Mouse (Mus musculus) embryonic facial prominence, embryonic 15.5 days (tissue): ENCODE measurements around the gene Efcab7. TPM values are rescaled to one million over a fixed set of nuclear protein-coding genes. Genes with fewer than 3 reads are reported as not detected.

ENCODE experiments used
- ATAC-seq: fragments of 200-750 bp; cut with Nextera tagmentation; 2 replicates; pipeline ENCODE4 v1.8.0; 2017; ENCODE audit warnings: low read depth, moderate TSS enrichment; ENCODE audit not compliant: insufficient number of reproducible peaks, low FRiP score, low TSS enrichment
- H3K27ac ChIP-seq: fragments of 300-500 bp; sonication (generic); replicated peaks from 2 replicates; pipeline ENCODE4 v1.5.1; 2015; ENCODE audit warnings: mild to moderate bottlenecking, inconsistent platforms
- H3K27me3 ChIP-seq: fragments of 300-500 bp; sonication (generic); 2 replicates; pipeline ENCODE4 v1.6.1; 2015; ENCODE audit warnings: inconsistent platforms
- H3K36me3 ChIP-seq: fragments of 300-500 bp; sonication (generic); 2 replicates; pipeline ENCODE4 v1.6.1; 2015; ENCODE audit warnings: mild to moderate bottlenecking, inconsistent platforms
- H3K4me1 ChIP-seq: fragments of 300-500 bp; sonication (generic); 2 replicates; pipeline ENCODE4 v1.6.1; 2015; ENCODE audit warnings: inconsistent platforms
- H3K4me2 ChIP-seq: fragments of 300-500 bp; sonication (generic); replicated peaks from 2 replicates; pipeline ENCODE4 v1.6.1; 2015; ENCODE audit warnings: mild to moderate bottlenecking, inconsistent platforms
- H3K4me3 ChIP-seq: fragments of 300-500 bp; sonication (generic); replicated peaks from 2 replicates; pipeline ENCODE4 v1.5.1; 2015; ENCODE audit warnings: mild to moderate bottlenecking, inconsistent platforms
- H3K9ac ChIP-seq: fragments of 300-500 bp; sonication (generic); 2 replicates; pipeline ENCODE4 v1.6.1; 2015; ENCODE audit warnings: inconsistent platforms
- H3K9me3 ChIP-seq: fragments of 300-500 bp; sonication (generic); replicated peaks from 2 replicates; pipeline ENCODE4 v1.6.1; 2016; ENCODE audit warnings: inconsistent platforms
- WGBS: fragments of 180-500 bp; shearing (Covaris S2); methylation state at CpG from one replicate; pipeline ENCODE4 v1.1.7; 2015; 5-methylcytosine and 5-hydroxymethylcytosine counted together
- polyA plus RNA-seq: library from polyadenylated mRNA; unstranded; fragments of >200 nt; fragmentation: Nextera tagmentation; extraction: Ambion mirVana; gene quantifications from 2 replicates; pipeline ENCODE4 v1.2.1, GENCODE M21; 2015

The Efcab7 gene
- 19.8 and 27.8 TPM in 2 replicates for polyA plus RNA-seq

DNA sequence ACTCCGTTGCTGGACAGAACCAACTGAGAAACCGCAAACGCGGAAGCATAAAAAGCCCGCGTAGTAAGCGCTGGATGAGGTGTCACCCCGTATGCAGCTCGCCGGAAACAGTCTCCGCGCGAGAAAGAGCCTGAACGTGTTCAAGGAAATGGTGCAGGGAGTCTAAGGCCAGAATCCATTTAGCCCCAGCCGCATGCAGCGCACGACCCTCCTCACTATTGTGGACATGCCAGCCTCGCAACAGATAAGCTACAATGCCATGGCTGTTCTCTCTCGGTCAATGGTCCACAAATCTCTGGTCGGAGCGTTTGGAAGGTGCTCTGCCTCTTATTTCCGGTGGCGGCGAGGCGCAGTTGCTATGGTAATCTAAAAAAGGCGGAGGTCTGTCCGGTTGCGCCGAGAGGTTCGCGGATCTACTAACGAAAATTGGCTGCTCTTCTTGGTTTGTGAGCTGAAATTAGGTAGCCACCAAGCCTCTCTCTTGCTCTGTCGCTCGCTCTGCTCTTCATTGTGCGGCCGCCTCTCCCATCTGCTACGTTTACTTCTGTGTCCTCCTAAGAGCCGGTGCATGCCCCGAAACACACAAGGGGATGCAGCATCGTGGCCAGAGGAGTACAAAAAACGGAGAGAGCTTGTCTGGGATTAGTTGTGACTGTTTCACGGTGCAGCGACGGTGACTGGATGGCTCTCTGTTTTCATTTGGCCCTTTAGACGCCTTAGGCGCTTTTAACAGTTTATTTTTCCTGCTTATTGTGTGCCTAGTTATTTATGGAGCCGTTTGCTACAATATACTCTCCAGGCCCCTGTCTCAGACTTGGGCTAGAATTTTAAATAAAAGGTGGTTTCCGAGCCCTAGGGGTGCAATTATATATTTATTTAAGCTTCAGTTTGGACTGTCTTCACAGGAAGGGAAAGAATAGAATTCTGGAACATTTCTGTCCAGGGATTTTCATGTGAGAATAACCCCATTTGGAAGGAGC lies at the start of gene Efcab7:
Gene Efcab7, plus strand, starts transcription at position 105 of the 980 bp plus-strand sequence.
- under 1% methylated on average over 48 of the region's 48 CpGs for WGBS
- no peaks in the 10 kb centered on the region for H3K27me3 ChIP-seq
- peaks cover 10% of the 10 kb centered on the region for H3K4me1 ChIP-seq
- H3K9me3 ChIP-seq = no peaks in the 10 kb centered on the region
- H3K9ac ChIP-seq = peak within 1 kb of the TSS; percentile 68
- peak within 1 kb of the TSS; percentile 82 for H3K4me3 ChIP-seq
- peak within 1 kb of the TSS; percentile 88 for H3K27ac ChIP-seq
- H3K4me2 ChIP-seq = peak within 1 kb of the TSS; percentile 65
- ATAC-seq = peak; percentile 82; the same call in 1 of the 2 replicates
- no peaks in the 10 kb centered on the region for H3K36me3 ChIP-seq

DNA sequence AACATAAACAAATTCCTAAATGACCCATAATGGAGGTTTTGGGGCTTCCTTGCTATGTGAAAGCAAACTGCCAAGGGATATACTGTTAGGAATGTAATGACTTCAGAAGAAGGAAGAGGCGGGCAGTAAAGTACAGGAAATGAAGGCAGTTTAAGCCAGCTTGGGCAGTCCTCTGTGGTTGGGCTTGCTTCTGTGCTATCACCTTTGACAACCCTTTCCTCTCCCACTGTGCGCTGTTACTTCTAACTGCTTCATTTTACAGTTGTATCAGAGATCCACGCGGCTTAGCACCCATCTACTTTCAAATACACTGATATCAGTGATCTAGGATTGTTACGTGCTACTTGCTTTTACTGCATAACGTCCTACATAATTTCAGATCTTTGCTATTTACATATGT lies 36.6 kb upstream of the Efcab7 start:
- no peak overlapping the region for H3K4me2 ChIP-seq
- no peak for ATAC-seq
- no peak overlapping the region for H3K4me3 ChIP-seq
- WGBS = 90% methylated on average over 6 of the region's 6 CpGs
- no peaks in the 10 kb centered on the region for H3K9me3 ChIP-seq
- no peak overlapping the region for H3K27ac ChIP-seq
- no peak overlapping the region for H3K9ac ChIP-seq
- no peaks in the 10 kb centered on the region for H3K27me3 ChIP-seq
- no peaks in the 10 kb centered on the region for H3K36me3 ChIP-seq
- H3K4me1 ChIP-seq = no peaks in the 10 kb centered on the region

DNA sequence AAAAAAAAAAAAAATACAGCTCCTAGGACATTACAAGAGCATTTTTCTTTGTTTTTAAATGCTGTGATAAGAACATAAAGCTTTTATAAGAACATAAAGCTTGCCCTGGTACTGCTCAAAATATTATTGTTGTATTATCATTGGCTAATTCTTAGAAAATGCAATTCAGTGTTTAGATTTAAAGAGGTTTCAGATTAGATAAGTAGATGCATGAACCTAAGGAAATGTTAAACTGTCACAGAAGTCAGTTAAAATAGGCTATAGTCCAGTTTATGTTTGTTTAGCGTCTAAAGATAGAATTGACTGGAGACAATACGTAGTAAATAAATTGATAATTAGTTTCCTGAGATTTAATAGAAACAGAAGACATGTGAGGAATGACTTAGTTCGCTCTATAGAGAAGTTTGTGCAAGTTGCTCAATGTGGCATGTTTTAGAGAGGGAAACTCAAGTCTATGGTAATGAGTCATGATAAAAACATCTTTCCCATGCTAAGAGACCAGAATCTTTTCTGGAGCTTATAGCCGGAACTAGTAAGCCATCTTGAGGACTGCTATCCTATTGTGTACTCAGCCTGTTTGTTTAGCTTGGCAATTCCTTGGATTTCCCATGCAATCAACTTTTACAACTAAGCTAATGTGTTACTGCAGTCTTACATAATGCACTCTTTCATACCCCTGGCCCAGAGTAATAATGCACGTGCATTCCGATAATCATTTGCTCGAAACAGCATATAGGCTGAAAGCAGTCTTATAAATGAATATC lies 12.1 kb upstream of the Efcab7 start:
- H3K9ac ChIP-seq = no peak overlapping the region
- no peak for ATAC-seq
- H3K36me3 ChIP-seq = no peaks in the 10 kb centered on the region
- no peak overlapping the region for H3K27ac ChIP-seq
- no peaks in the 10 kb centered on the region for H3K4me1 ChIP-seq
- WGBS = 88% methylated on average over 7 of the region's 7 CpGs
- H3K27me3 ChIP-seq = no peaks in the 10 kb centered on the region
- H3K4me2 ChIP-seq = no peak overlapping the region
- H3K9me3 ChIP-seq = no peaks in the 10 kb centered on the region
- H3K4me3 ChIP-seq = no peak overlapping the region

DNA sequence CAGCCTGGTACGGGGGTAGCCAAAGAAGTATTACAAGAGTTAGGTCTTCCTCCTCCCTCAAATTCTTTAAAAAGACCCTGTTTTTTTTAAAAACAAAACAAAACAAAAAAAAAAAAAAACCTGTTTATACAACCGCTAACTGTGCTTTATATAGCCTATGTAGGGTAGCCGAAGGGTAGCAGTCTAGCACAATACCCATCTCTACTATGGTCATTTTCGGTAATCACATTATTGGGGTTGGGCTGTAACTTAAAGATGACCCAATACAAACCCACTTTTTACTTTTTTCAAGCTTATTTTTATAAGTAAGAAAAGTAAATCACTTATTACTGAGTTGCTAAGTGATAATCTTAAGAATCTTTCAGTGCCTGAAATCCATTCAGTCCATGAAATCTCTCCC lies 661 bp upstream of the Efcab7 start:
- H3K4me1 ChIP-seq = peaks cover 10% of the 10 kb centered on the region
- H3K27ac ChIP-seq = no peak overlapping the region
- H3K9ac ChIP-seq = no peak overlapping the region
- H3K4me2 ChIP-seq = peak overlapping the region; percentile 65
- H3K4me3 ChIP-seq = peak overlapping the region; percentile 82
- no peaks in the 10 kb centered on the region for H3K27me3 ChIP-seq
- H3K36me3 ChIP-seq = no peaks in the 10 kb centered on the region
- no peak for ATAC-seq
- H3K9me3 ChIP-seq = no peaks in the 10 kb centered on the region
- WGBS = 56% methylated on average over 4 of the region's 4 CpGs

DNA sequence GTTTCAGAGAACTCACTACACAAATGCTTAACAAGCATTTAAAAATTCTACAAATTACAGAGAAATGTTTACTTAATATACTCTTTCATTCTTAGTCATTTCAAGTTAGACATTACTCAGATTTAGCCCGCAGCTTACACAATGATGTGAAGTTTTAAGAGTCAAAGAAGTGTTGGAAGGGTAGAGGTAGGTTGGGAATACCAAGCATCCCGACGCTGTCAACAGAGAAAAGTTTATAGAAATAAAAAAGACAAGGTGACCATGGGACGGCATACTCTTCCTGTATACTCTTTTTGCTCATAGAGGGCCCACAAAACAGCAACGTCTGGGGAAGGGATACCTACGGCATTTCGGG lies 282 bp upstream of the Efcab7 start:
- Histone ChIP-seq H3K27me3 (no peaks in the 10 kb centered on the region), H3K9me3 (no peaks in the 10 kb centered on the region), H3K9ac (peak overlapping the region; percentile 68; the same call in 1 of the 2 replicates), H3K27ac (0 out of 2 replicates have a peak overlapping the region, but pooled peaks have one; percentile 88), H3K4me3 (peak overlapping the region; percentile 82), H3K4me2 (peak overlapping the region; percentile 65), H3K4me1 (peaks cover 10% of the 10 kb centered on the region), H3K36me3 (no peaks in the 10 kb centered on the region)
- 0 out of 2 replicates have a peak, but pooled peaks have one; percentile 11 for ATAC-seq
- under 1% methylated on average over 7 of the region's 7 CpGs for whole genome bisulfite sequencing

DNA sequence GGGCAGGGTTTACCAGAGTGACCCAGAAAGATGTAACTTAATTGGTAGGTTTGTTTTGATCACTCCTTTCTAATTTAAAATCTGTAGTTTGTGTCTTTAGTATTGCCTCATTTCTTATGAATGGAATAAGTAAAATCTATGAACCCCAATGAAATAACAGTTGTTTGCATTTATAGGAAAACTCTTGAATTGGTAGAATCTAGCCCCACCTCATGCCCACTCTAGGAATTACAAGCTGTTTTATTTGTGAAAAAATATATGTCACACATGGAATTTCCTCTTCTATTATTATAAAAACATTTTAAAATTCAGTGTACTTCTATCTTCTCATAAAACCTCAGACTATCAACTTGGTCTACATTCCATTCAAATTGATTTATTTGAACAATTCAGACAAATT lies 52.9 kb downstream of the Efcab7 start:
- ATAC-seq = no peak
- no peaks in the 10 kb centered on the region for H3K4me1 ChIP-seq
- no peak overlapping the region for H3K4me2 ChIP-seq
- no peaks in the 10 kb centered on the region for H3K27me3 ChIP-seq
- no peaks in the 10 kb centered on the region for H3K36me3 ChIP-seq
- H3K4me3 ChIP-seq = no peak overlapping the region
- H3K27ac ChIP-seq = no peak overlapping the region
- H3K9me3 ChIP-seq = no peaks in the 10 kb centered on the region
- H3K9ac ChIP-seq = no peak overlapping the region

DNA sequence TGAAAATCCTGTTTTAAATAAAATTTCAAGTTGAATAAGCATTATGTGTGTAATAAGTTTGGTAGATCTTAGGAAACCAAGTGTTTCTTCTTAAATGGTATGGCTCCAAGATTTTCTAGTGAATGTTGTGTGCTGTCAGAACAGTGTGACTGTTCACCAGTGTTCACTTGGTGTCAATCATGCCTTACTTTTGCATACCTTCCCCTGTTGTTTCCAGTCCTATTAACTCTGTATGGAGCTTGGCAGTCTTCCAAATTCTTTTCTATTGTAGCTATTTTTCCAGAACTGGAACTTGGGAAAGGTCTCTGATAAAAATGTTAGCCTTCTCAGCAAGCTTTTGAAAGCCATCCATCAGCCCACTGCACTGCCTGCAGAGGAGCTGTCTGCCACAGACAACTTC lies 53.4 kb downstream of the Efcab7 start:
- H3K9me3 ChIP-seq = no peaks in the 10 kb centered on the region
- H3K27me3 ChIP-seq = no peaks in the 10 kb centered on the region
- no peak for ATAC-seq
- no peak overlapping the region for H3K4me3 ChIP-seq
- H3K27ac ChIP-seq = no peak overlapping the region
- H3K36me3 ChIP-seq = no peaks in the 10 kb centered on the region
- no peak overlapping the region for H3K4me2 ChIP-seq
- H3K9ac ChIP-seq = no peak overlapping the region
- no peaks in the 10 kb centered on the region for H3K4me1 ChIP-seq

DNA sequence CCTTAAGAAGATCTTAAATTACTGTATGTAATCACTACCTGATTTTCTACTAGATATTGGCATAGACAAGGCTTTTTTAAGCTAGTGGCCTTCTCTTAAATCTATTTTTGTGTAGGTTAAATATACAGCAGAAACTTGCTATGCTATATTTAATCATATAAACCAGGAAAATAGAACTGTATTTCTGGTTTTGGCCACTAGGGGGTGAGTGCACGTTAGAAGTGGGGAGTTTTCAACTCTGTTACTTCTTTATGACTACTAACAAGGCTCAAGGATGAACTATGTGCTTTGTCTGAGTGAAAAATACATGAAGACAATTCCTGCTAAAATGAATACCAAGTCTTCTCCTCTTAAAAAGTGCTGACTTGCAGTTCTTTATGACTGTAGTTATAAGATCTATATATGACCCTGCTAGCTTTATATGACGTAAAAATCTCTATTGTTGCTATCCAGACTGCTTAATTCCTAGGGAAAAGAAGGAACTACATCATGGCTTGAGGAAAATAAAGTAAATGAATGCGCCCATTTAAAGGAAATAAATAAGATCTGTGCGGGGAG lies 85.0 kb downstream of the Efcab7 start:
- Histone ChIP-seq H3K36me3 (no peaks in the 10 kb centered on the region), H3K27me3 (no peaks in the 10 kb centered on the region), H3K4me1 (no peaks in the 10 kb centered on the region), H3K4me3 (no peak overlapping the region), H3K9ac (no peak overlapping the region), H3K27ac (no peak overlapping the region), H3K4me2 (no peak overlapping the region), H3K9me3 (no peaks in the 10 kb centered on the region)
- WGBS = 70% methylated on average over 4 of the region's 4 CpGs
- no peak for ATAC-seq

DNA sequence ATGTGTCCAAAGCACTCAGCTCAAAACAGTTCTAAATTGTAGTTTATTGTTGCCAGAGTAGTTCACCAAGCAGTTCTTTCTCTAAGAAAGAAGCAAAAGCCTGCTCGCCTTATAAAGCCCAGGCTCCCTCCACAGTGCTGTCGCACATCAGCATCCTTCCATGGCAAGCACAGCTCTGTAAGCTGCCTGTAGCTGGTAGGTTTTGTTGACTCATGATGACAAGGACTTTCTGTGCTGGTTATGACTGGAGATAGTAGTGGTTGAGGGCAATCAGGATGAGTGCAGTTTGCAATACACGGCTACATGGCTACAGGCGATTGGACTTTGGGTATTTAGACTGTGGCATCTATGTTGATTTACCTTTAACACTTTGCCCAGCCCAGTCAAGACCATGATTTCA lies 97.4 kb downstream of the Efcab7 start:
- WGBS = 87% methylated on average over 4 of the region's 4 CpGs
- no peaks in the 10 kb centered on the region for H3K36me3 ChIP-seq

DNA sequence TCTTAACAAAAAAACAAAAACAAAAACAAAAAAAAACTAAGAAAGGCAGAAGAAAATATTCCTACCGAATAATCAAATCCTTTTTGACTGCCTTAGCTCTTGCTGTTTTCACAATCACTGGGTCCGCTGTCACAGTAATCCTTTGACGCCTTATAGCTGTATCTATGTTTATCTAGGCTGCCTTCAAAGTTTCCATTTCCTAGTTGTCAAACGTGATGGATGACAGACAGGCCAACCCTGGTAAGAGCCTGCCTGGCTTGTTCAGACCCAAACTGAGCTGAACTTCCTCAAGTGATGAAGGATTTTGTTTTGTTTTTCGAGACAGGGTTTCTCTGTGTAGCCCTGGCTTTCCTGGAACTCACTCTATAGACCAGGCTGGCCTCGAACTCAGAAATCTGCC lies 99.5 kb downstream of the Efcab7 start:
- H3K4me1 ChIP-seq = peaks cover 16% of the 10 kb centered on the region
- no peaks in the 10 kb centered on the region for H3K27me3 ChIP-seq
- no peaks in the 10 kb centered on the region for H3K9me3 ChIP-seq
- no peak overlapping the region for H3K4me3 ChIP-seq
- no peaks in the 10 kb centered on the region for H3K36me3 ChIP-seq
- H3K27ac ChIP-seq = no peak overlapping the region
- no peak overlapping the region for H3K4me2 ChIP-seq
- ATAC-seq = no peak
- 66% methylated on average over 6 of the region's 6 CpGs for WGBS
- H3K9ac ChIP-seq = no peak overlapping the region

More for the DNA sequence above, 97.4 kb downstream of the Efcab7 start:
- no peaks in the 10 kb centered on the region for H3K27me3 ChIP-seq
- no peak overlapping the region for H3K4me3 ChIP-seq
- H3K9me3 ChIP-seq = no peaks in the 10 kb centered on the region
- ATAC-seq = no peak
- H3K4me2 ChIP-seq = no peak overlapping the region
- H3K4me1 ChIP-seq = peaks cover 14% of the 10 kb centered on the region
- no peak overlapping the region for H3K27ac ChIP-seq
- no peak overlapping the region for H3K9ac ChIP-seq

DNA sequence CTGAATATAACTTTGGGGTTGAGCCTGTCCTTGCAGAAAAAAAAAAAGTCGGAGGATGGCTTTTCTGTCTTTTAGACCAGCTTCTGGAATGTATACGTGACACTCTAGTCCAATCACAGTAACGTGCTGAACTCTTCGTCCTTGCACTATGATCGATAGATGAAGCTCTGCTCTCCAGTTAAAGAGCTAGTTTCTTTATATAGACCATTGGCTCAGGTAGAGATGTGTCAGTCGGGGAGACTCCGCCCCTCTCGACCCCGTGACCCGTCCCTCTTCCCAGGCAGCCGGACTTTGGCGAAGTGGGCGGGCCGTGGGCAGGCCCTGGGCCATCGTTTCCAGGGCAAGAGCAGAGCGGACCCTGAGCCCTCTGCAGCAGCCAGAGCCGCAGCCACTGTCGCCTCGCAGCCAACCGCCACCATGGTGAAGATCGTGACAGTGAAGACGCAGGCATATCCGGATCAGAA lies 100.2 kb downstream of the Efcab7 start, which contains the start of gene Pgm1:
Gene Pgm1, plus strand, starts transcription at position 266 of the 464 bp plus-strand sequence.
- 3% methylated on average over 23 of the region's 23 CpGs for WGBS
- peaks cover 16% of the 10 kb centered on the region for H3K4me1 ChIP-seq

More for the DNA sequence above, 100.2 kb downstream of the Efcab7 start, which contains the start of gene Pgm1:
- ATAC-seq = peak; percentile 83
- Histone ChIP-seq H3K27ac (peak within 1 kb of the TSS; percentile 87), H3K36me3 (no peaks in the 10 kb centered on the region), H3K4me3 (peak within 1 kb of the TSS; percentile 59), H3K9ac (peak within 1 kb of the TSS; percentile 63), H3K27me3 (no peaks in the 10 kb centered on the region), H3K4me2 (peak within 1 kb of the TSS; percentile 80), H3K9me3 (no peaks in the 10 kb centered on the region)
